Mouse (Mus musculus): ENCODE measurements around the gene Pycr1. TPM values are rescaled to one million over a fixed set of nuclear protein-coding genes. Genes with fewer than 3 reads are reported as not detected.

Gene Pycr1
- polyA plus RNA-seq, 1 experiment from 2014 or later, result 29.9 TPM

DNA sequence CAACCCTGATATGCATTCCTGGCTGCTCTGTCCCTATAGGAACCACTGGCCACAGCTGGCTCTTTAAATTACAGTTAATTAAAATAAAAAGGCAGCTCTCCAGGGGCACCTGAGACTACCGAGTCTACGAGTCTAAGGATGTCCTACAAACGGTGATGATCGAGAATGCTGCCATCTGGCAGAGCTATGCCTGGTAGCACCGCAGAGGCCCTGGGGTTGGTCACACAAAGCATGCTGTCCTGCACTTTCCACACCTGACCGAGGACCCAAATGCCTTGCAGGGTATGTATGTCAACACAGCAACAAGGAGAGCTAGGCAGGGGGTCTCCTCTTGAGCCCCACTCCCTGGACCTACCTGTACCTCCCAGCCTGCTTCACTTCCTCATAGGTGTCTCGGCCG, 29.6 kb downstream of the Pycr1 start:
- Histone ChIP-seq H3K9ac (replicated peaks) (no peak overlapping the region), H3K27ac (no peak overlapping the region), H3K27me3 (peaks cover 10% of the 10 kb centered on the region), H3K9me3 (no peaks in the 10 kb centered on the region), H3K4me2 (no peak overlapping the region), H3K36me3 (peaks cover 74% of the 10 kb centered on the region), H3K4me1 (replicated peaks) (peaks cover 19% of the 10 kb centered on the region), H3K4me3 (replicated peaks) (no peak overlapping the region)
- no peak for ATAC-seq (ENCODE audit: insufficient number of reproducible peaks, insufficient read depth, low FRiP score, low TSS enrichment, low read depth)
- WGBS, result 84% methylated on average over 8 of the region's 8 CpGs

DNA sequence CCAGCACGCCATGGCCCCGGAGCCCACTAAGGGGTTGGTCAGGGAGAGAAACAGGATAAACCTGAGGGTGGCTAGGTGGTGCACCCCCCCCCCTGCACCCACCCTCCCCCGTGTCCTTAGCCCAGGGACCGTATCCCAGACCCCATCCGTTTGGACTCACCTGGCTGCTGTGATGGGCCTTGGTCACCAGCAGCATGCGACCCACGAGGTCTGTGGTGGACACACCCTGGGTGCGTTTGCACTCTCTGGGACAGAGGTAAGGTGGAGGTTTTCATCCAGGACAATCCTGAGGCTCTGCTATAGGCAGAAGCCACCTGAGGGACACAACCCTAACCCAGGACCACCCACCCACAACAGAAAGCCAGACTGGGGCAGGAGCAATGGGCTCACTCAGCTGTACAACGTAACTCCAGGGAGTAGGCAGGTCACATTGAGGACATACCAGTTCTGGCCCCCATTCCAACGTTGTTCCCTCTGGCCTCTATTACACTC, 30.0 kb downstream of the Pycr1 start:
- H3K9ac ChIP-seq (replicated peaks), result no peak overlapping the region
- peaks cover 14% of the 10 kb centered on the region for H3K27me3 ChIP-seq
- H3K27ac ChIP-seq, result no peak overlapping the region
- H3K4me2 ChIP-seq, result no peak overlapping the region
- no peak overlapping the region for H3K4me3 ChIP-seq (replicated peaks)
- no peak for ATAC-seq (ENCODE audit: insufficient number of reproducible peaks, insufficient read depth, low FRiP score, low TSS enrichment, low read depth)
- H3K9me3 ChIP-seq, result no peaks in the 10 kb centered on the region
- WGBS, result 88% methylated on average over 10 of the region's 10 CpGs
- H3K4me1 ChIP-seq (replicated peaks), result peaks cover 23% of the 10 kb centered on the region
- H3K36me3 ChIP-seq, result peaks cover 69% of the 10 kb centered on the region

DNA sequence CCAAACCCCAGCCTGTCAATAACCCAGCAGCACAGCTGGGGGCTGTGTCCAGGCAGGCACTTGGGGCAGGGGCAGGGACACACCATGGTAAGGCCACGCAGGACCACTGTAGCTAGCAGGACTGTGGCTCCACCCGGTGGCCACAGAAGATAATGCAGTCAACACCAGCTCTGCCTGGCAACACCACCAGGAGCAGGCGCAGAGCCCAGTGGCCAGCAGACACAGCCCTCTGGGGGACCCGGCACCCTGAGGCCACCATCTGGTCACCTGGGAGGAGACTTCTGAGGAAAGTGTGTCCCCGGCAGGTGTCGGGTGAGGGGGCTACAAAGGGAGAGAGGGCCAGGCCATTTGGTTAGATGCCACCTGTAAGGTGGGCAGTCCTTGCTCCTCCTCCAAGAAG, 30.8 kb downstream of the Pycr1 start:
- Histone ChIP-seq H3K4me3 (replicated peaks) (no peak overlapping the region), H3K9ac (replicated peaks) (no peak overlapping the region), H3K27ac (no peak overlapping the region), H3K27me3 (peaks cover 22% of the 10 kb centered on the region), H3K9me3 (no peaks in the 10 kb centered on the region), H3K4me1 (replicated peaks) (peaks cover 28% of the 10 kb centered on the region), H3K4me2 (no peak overlapping the region), H3K36me3 (peaks cover 63% of the 10 kb centered on the region)
- WGBS, result 35% methylated on average over 6 of the region's 6 CpGs
- no peak for ATAC-seq (ENCODE audit: insufficient number of reproducible peaks, insufficient read depth, low FRiP score, low TSS enrichment, low read depth)

DNA sequence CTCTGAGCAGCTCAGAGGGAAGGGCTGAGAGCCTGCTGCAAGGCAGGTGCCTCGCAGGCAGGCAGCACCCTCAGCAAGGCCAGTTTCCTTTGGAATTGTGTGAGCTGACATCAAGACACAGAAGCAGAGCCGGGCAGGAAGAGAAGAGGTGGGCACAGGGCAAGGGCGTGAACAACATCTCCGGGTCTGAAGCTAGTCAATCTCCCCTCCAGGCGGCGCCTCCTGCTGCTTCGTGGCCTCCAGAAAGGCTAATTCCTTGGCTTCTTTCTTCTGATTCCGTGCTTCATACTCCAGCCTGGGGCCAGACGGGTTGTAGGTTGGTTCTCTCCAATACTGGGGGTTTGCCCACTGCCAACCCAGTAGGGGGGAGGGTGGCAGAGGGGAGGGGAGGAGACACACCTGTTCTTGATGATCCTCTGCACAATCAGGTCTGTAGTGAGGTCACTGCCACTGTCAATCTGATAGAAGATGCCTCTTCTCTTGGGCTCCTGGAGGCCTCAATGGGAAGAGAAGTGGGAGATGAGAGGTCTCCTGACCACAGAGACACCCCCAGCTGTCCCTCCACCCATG, 33.0 kb downstream of the Pycr1 start:
- 80% methylated on average over 9 of the region's 9 CpGs for WGBS
- H3K4me2 ChIP-seq, result no peak overlapping the region
- no peak overlapping the region for H3K27ac ChIP-seq
- peaks cover 16% of the 10 kb centered on the region for H3K4me1 ChIP-seq (replicated peaks)
- H3K36me3 ChIP-seq, result peaks cover 76% of the 10 kb centered on the region
- H3K4me3 ChIP-seq (replicated peaks), result no peak overlapping the region
- no peaks in the 10 kb centered on the region for H3K9me3 ChIP-seq
- H3K27me3 ChIP-seq, result peaks cover 30% of the 10 kb centered on the region
- no peak for ATAC-seq (ENCODE audit: insufficient number of reproducible peaks, insufficient read depth, low FRiP score, low TSS enrichment, low read depth)
- H3K9ac ChIP-seq (replicated peaks), result no peak overlapping the region

DNA sequence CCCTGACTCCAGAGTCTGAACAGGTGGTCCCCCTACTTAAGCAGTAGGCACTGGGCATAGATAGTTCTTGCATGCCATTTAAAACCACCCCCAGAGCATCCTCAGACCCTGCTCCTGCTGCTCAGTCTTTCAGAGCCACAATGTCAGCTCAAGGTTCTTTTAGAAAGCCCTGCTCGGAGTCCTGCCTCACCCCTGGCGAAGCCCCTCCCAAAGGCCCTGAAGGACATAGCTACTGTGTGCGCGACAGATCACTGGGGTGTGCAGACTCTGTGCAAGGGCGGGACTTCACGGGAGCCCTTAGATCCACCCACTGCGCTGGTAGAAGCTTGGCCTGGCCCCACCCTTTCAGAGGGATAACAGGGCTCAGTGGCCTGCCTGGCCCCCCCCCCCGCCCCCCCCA, 34.3 kb downstream of the Pycr1 start:
- 56% methylated on average over 8 of the region's 8 CpGs for WGBS
- no peak for ATAC-seq (ENCODE audit: insufficient number of reproducible peaks, insufficient read depth, low FRiP score, low TSS enrichment, low read depth)
- H3K4me3 ChIP-seq (replicated peaks), result no peak overlapping the region

DNA sequence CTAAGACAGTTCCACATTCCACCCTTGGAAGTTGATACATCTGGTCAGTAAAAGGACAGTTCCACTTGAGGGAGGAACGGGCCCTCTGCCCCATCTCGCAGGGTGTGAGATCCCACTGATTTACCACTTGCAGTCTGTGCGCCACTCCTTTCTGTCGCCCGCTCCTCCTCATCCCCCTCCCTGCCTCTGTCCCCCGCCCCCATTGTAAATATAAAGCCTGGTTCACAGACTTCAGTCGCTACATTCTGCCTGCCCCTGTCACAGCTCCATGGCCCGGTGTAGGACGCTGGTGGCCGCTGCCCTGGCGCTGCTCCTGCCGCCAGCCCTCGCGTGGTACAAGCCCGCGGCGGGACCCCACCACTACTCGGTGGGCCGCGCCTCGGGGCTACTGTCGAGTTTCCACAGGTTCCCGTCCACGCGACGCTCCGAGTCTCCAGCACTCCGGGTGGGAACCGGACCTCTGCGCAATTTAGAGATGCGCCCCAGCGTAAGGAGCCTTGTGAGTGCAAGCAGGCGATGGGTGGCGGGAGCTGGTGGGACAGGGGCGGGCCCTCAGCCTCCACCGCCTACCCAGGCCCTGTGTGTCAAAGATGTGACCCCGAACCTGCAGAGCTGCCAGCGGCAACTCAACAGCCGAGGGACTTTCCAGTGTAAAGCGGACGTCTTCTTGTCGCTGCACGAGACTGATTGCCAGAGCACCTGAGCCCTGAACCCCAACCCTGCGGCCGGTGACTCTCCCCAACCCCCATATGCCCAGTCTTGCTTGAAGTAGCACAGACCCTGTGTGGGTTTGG, 35.1 kb downstream of the Pycr1 start, which contains the start of gene Npb:
TSS of gene Npb (plus strand) at position 237 of the 794 bp plus-strand sequence.
- peak within 1 kb of the TSS; percentile 31 for H3K4me3 ChIP-seq (replicated peaks)
- no peak for ATAC-seq (ENCODE audit: insufficient number of reproducible peaks, insufficient read depth, low FRiP score, low TSS enrichment, low read depth)
- H3K4me1 ChIP-seq (replicated peaks), result peaks cover 16% of the 10 kb centered on the region
- H3K4me2 ChIP-seq, result peak within 1 kb of the TSS; percentile 62
- WGBS, result 5% methylated on average over 45 of the region's 45 CpGs
- H3K27me3 ChIP-seq, result peaks cover 30% of the 10 kb centered on the region
- no peak within 1 kb of the TSS for H3K27ac ChIP-seq
- H3K9ac ChIP-seq (replicated peaks), result peak within 1 kb of the TSS; percentile 65
- H3K36me3 ChIP-seq, result peaks cover 79% of the 10 kb centered on the region
- no peaks in the 10 kb centered on the region for H3K9me3 ChIP-seq

More for the DNA sequence above, 34.3 kb downstream of the Pycr1 start:
- H3K9ac ChIP-seq (replicated peaks), result no peak overlapping the region
- peaks cover 16% of the 10 kb centered on the region for H3K4me1 ChIP-seq (replicated peaks)
- H3K27ac ChIP-seq, result no peak overlapping the region
- peaks cover 79% of the 10 kb centered on the region for H3K36me3 ChIP-seq
- peaks cover 30% of the 10 kb centered on the region for H3K27me3 ChIP-seq
- peak overlapping the region; percentile 62; the same call in 1 of the 2 replicates for H3K4me2 ChIP-seq
- no peaks in the 10 kb centered on the region for H3K9me3 ChIP-seq

DNA sequence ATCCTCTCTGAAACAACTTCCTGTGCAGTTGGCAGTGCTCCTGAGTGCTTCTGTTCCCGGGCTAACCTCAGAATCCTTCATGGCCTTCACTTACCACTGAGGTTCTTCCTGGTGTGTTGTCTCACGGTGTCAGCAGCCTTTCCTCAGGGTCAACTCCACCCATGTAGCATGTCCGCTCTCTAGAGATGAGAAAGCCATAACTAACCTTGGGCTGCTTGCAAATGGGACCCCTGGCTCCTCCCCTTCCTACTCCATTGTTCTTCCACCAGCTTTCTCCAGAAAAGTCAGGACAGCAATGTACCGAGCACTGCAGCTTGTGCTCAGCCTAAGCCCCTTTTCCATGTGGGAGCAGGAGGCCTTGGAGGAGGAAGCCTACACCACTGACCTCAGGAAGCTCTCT, 36.8 kb downstream of the Pycr1 start:
- 84% methylated on average over 4 of the region's 4 CpGs for WGBS
- Histone ChIP-seq H3K9me3 (no peaks in the 10 kb centered on the region), H3K4me3 (replicated peaks) (no peak overlapping the region), H3K4me2 (no peak overlapping the region), H3K4me1 (replicated peaks) (peaks cover 16% of the 10 kb centered on the region), H3K27ac (no peak overlapping the region), H3K9ac (replicated peaks) (no peak overlapping the region), H3K27me3 (peaks cover 30% of the 10 kb centered on the region), H3K36me3 (peaks cover 79% of the 10 kb centered on the region)
- ATAC-seq (ENCODE audit: insufficient number of reproducible peaks, insufficient read depth, low FRiP score, low TSS enrichment, low read depth), result no peak

DNA sequence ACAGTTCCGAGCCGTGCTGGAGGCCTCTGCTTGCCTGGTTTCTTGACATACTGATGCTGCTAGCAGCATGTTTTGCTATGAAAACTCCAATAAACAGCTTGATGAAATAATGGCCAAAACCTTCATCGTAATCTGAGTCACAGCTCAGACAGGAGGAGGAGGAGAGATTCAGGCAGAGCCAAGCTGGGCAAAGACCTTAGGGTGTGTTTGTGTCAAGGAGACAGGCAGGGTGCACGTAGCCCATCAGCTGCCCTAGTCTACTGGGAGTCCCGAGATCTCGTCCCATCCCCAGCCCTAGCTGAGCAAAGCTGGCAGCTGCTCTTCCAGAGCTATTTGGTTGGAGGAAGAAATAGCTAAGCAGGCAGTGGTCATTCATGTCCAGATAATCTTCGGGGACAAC, 37.9 kb downstream of the Pycr1 start:
- no peak overlapping the region for H3K4me3 ChIP-seq (replicated peaks)
- peaks cover 77% of the 10 kb centered on the region for H3K36me3 ChIP-seq
- WGBS, result 94% methylated on average over 7 of the region's 7 CpGs

DNA sequence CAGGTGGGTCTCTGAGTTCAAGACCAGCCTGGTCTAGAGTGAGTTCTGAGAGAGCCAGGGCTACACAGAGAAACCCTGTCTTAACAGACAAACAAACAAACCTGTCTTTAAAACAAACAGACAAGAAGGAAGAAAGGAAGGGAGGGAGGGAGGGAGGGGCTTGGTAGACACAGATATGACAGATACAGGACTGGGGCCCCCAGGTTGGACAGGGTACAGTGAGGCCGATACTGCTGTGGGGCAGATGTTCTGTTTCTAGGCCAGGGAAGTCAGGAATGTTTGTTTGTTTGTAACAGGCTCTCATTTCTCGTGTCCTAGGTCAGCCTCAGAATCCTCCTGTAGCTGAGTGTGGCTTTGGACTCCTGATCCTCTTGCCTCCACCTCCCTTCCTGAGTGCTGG, 40.0 kb downstream of the Pycr1 start:
- H3K27ac ChIP-seq, result no peak overlapping the region
- peaks cover 74% of the 10 kb centered on the region for H3K36me3 ChIP-seq
- WGBS, result 89% methylated on average over 2 of the region's 2 CpGs
- peaks cover 16% of the 10 kb centered on the region for H3K27me3 ChIP-seq
- no peak for ATAC-seq (ENCODE audit: insufficient number of reproducible peaks, insufficient read depth, low FRiP score, low TSS enrichment, low read depth)
- no peak overlapping the region for H3K4me3 ChIP-seq (replicated peaks)
- no peaks in the 10 kb centered on the region for H3K9me3 ChIP-seq
- no peak overlapping the region for H3K9ac ChIP-seq (replicated peaks)
- peaks cover 17% of the 10 kb centered on the region for H3K4me1 ChIP-seq (replicated peaks)
- H3K4me2 ChIP-seq, result no peak overlapping the region

More for the DNA sequence above, 37.9 kb downstream of the Pycr1 start:
- no peak overlapping the region for H3K27ac ChIP-seq
- H3K9me3 ChIP-seq, result no peaks in the 10 kb centered on the region
- no peak overlapping the region for H3K4me2 ChIP-seq
- ATAC-seq (ENCODE audit: insufficient number of reproducible peaks, insufficient read depth, low FRiP score, low TSS enrichment, low read depth), result no peak
- H3K4me1 ChIP-seq (replicated peaks), result peaks cover 16% of the 10 kb centered on the region
- peaks cover 30% of the 10 kb centered on the region for H3K27me3 ChIP-seq
- H3K9ac ChIP-seq (replicated peaks), result no peak overlapping the region

DNA sequence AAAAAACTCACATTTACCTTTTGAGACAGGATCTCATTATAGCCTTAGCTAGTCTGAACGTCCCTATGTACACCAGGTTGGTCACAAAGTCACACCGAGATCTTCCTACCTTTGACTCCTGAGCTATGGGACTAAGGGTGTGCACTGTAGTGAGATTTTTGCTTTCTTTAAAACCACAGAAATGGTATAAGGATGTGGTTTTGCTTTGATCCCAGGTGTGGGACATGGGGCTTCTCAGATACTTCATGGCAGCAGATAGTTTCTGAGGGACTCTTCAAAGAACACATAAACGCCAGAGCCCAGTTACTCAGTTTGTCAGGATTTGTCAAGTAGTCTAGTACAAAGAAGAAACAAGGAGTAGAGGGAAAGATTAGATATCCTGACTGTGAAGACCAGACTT, 42.9 kb downstream of the Pycr1 start:
- WGBS, result 95% methylated on average over 3 of the region's 3 CpGs
- Histone ChIP-seq H3K4me2 (no peak overlapping the region), H3K9me3 (no peaks in the 10 kb centered on the region), H3K27ac (no peak overlapping the region), H3K4me3 (replicated peaks) (no peak overlapping the region), H3K27me3 (no peaks in the 10 kb centered on the region), H3K4me1 (replicated peaks) (peaks cover 24% of the 10 kb centered on the region), H3K36me3 (peaks cover 74% of the 10 kb centered on the region), H3K9ac (replicated peaks) (no peak overlapping the region)
- no peak for ATAC-seq (ENCODE audit: insufficient number of reproducible peaks, insufficient read depth, low FRiP score, low TSS enrichment, low read depth)

DNA sequence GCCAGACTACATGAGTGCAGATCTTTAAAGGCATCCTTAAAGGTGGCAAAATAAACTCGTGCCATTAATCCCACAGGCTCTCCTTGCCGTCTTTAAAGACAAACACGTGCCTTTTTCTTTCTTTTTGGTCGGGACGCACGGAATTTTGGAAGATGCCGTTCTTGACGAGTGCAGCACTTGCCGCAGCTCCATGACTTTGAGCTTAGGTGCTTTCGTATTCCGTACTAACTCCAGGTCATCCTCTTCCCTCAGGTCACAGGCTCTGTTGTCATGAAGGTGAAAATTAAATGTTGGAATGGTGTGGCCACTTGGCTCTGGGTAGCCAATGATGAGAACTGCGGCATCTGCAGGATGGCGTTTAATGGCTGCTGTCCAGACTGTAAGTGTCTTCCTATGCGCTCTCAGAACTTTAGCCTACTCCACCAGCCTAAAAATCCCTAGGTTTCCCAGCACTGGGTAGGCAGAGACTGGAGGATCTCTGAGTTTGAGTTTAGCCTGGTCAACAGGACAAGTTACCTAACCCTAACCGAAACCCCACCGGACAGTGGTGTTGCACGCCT, 44.5 kb downstream of the Pycr1 start:
- 44% methylated on average over 17 of the region's 17 CpGs for WGBS
- Histone ChIP-seq H3K27me3 (no peaks in the 10 kb centered on the region), H3K4me2 (peak overlapping the region; percentile 98), H3K4me3 (replicated peaks) (peak overlapping the region; percentile 100), H3K4me1 (replicated peaks) (peaks cover 24% of the 10 kb centered on the region), H3K36me3 (peaks cover 73% of the 10 kb centered on the region), H3K9ac (replicated peaks) (peak overlapping the region; percentile 99), H3K9me3 (no peaks in the 10 kb centered on the region), H3K27ac (peak overlapping the region; percentile 89)
- ATAC-seq (ENCODE audit: insufficient number of reproducible peaks, insufficient read depth, low FRiP score, low TSS enrichment, low read depth), result no peak

Data from limb, embryonic 12.5 days (tissue).